Mouse (Mus musculus) erythroblast, embryonic 14.5 days (primary cell): ENCODE data around the gene Slc5a11. TPM values are rescaled to one million over a fixed set of nuclear protein-coding genes. Genes with fewer than 3 reads are reported as not detected.

Source experiments
- H3K27me3 ChIP-seq: 2 replicates; pipeline ENCODE4 v1.6.1; 2012; ENCODE audit warnings: inconsistent platforms; ENCODE audit not compliant: control insufficient read depth
- H3K36me3 ChIP-seq: 2 replicates; pipeline ENCODE4 v1.6.1; 2012; ENCODE audit warnings: mild to moderate bottlenecking, inconsistent platforms; ENCODE audit not compliant: control insufficient read depth
- H3K4me1 ChIP-seq: 2 replicates; pipeline ENCODE4 v1.6.1; 2012; ENCODE audit warnings: inconsistent platforms; ENCODE audit not compliant: control insufficient read depth
- H3K4me3 ChIP-seq: replicated peaks from 2 replicates; pipeline ENCODE3; 2012; ENCODE audit warnings: moderate library complexity, mild to moderate bottlenecking, inconsistent platforms
- H3K9me3 ChIP-seq: 2 replicates; pipeline ENCODE4 v1.6.1; 2012; ENCODE audit warnings: low read length, inconsistent platforms, mixed read lengths; ENCODE audit not compliant: control insufficient read depth
- GATA1 ChIP-seq: IDR thresholded peaks from 2 replicates; pipeline ENCODE4 v1.6.1; 2012; ENCODE audit warnings: low read length, inconsistent platforms, mixed read lengths
- TAL1 ChIP-seq: IDR thresholded peaks from 3 replicates; pipeline ENCODE4 v1.6.1; 2012; ENCODE audit warnings: low read length, inconsistent platforms, mixed read lengths
- polyA plus RNA-seq: library from polyadenylated mRNA; stranded (reverse); fragments of >175 nt; gene quantifications from 2 replicates; pipeline ENCODE4 v1.2.3, GENCODE M21; 2012

Slc5a11 gene
- polyA plus RNA-seq, 1 experiment, result not detected

DNA sequence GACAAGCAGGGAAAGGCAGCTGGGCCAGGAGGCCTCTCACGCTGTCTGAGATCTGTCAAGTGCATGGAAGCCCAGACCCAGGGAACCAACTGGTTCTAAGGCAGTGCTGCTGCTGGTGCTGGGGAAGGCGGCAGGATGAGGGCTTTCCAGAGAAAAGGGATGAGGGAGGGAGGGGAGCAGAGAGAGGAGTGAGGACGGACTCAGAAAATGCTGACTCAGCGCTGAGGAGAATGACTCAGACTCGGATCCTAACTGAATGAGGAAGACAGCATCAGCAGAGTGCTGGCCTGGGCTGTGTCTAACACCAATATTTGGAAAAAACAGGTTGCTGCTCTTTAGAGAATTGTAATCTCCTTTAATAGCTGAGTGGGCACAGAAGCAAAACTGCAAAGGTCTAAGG lies 97.3 kb downstream of the Slc5a11 start:
- Histone ChIP-seq H3K4me1 (no peaks in the 10 kb centered on the region), H3K4me3 (no peak overlapping the region), H3K9me3 (no peaks in the 10 kb centered on the region), H3K27me3 (no peaks in the 10 kb centered on the region), H3K36me3 (peaks cover 88% of the 10 kb centered on the region)
- TF ChIP-seq TAL1 (no peak), GATA1 (no peak)

- Histone ChIP-seq H3K27me3 (no peaks in the 10 kb centered on the region), H3K4me1 (no peaks in the 10 kb centered on the region), H3K36me3 (peaks cover 85% of the 10 kb centered on the region), H3K4me3 (no peak overlapping the region), H3K9me3 (no peaks in the 10 kb centered on the region)
- no peak for TF ChIP-seq GATA1
- no peak for TF ChIP-seq TAL1
Measured at GRCm38 (mm10) chr7:123312738-123313137, 98.2 kb downstream of the Slc5a11 start.

- no peaks in the 10 kb centered on the region for H3K9me3 ChIP-seq
- H3K4me1 ChIP-seq, result peaks cover 49% of the 10 kb centered on the region
- no peak overlapping the region for H3K4me3 ChIP-seq
- H3K36me3 ChIP-seq, result peaks cover 86% of the 10 kb centered on the region
- TF ChIP-seq GATA1 (no peak), TAL1 (no peak)
- H3K27me3 ChIP-seq, result no peaks in the 10 kb centered on the region
Measured at GRCm38 (mm10) chr7:123322452-123323121, 108.0 kb downstream of the Slc5a11 start.

Other genes starting within 250 kb of the Slc5a11 start
- 4.5 and 4.7 TPM in 2 replicates for gene Rbbp6, start 249.1 kb upstream of the Slc5a11 start, polyA plus RNA-seq
- gene Tnrc6a, start 90.9 kb upstream of the Slc5a11 start, polyA plus RNA-seq, result 1.1 and 1.8 TPM in 2 replicates
- 0.30 and 0.61 TPM in 2 replicates for gene Lcmt1, start 155.0 kb downstream of the Slc5a11 start, polyA plus RNA-seq
- 3.8 and 4.6 TPM in 2 replicates for gene Arhgap17, start 155.1 kb downstream of the Slc5a11 start, polyA plus RNA-seq
- gene Aqp8, start 247.5 kb downstream of the Slc5a11 start, polyA plus RNA-seq, result not detected in 2 replicates